Mouse (Mus musculus): ENCODE data around the gene Hapln2. TPM values are rescaled to one million over a fixed set of nuclear protein-coding genes. Genes with fewer than 3 reads are reported as not detected.

Hapln2 gene
- polyA plus RNA-seq, 1 experiment: 0.68 TPM

DNA sequence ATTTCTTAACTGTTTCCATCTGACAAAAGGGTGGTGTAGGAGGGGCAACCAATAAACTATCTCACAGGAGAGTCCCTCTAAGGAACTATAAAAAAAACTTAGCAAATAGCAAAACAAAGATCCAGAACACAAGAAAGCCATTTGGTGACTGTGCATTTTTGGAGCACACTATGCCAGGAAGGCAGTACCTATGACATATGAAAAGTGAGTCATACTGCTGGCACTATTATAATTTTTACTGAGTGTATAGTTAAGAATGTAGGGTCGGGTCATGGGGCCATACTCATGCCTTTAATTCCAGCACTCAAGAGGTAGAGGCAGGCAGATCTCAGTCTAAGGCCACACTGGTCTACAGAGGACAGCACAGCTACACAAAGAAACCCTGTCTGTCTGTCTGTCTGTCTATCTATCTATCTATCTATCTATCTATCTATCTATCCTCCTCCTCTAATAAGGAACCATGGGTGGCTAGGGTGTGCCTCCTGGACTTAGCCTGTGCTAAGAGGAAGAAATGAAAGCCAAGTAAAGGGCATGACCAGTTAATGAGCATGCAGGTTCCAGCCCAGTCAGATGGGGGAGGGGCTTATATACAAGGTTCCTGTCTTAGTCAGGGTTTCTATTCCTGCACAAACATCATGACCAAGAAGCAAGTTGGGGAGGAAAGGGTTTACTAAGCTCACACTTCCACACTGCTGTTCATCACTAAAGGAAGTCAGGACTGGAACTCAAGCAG is 8.3 kb upstream of the Hapln2 start:
- DNase-seq (ENCODE audit: low read depth): no peak
- TF ChIP-seq CTCF (IDR thresholded peaks at IDR 0.05; ENCODE audit: borderline replicate concordance, extremely low read depth, insufficient read depth, insufficient read length) (no peak), POLR2A (IDR thresholded peaks at IDR 0.05; ENCODE audit: borderline replicate concordance, extremely low read depth, insufficient read depth, insufficient read length, poor library complexity, severe bottlenecking) (no peak)

DNA sequence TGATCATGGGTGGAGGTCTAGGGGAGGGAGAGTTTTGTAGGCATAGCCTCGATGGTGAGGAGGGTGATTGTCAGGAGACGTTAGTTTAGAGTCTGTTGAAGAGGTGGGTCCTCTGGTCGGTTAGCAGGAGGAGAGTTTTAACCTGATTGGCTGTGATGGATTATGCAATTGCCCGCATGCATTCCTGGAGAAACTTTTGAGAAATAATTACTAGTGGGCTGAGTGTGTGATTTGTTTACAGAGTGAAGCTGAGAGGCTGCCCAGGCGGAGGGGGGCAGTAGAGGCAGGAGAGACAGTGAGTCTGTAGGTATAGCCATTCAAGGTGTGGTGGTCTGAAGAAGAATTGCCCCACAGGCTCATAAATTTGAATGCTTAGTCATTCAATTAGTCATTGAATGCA is 6.1 kb upstream of the Hapln2 start:
- no peak for DNase-seq (ENCODE audit: low read depth)
- TF ChIP-seq POLR2A (IDR thresholded peaks at IDR 0.05; ENCODE audit: borderline replicate concordance, extremely low read depth, insufficient read depth, insufficient read length, poor library complexity, severe bottlenecking) (no peak), CTCF (IDR thresholded peaks at IDR 0.05; ENCODE audit: borderline replicate concordance, extremely low read depth, insufficient read depth, insufficient read length) (no peak)

DNA sequence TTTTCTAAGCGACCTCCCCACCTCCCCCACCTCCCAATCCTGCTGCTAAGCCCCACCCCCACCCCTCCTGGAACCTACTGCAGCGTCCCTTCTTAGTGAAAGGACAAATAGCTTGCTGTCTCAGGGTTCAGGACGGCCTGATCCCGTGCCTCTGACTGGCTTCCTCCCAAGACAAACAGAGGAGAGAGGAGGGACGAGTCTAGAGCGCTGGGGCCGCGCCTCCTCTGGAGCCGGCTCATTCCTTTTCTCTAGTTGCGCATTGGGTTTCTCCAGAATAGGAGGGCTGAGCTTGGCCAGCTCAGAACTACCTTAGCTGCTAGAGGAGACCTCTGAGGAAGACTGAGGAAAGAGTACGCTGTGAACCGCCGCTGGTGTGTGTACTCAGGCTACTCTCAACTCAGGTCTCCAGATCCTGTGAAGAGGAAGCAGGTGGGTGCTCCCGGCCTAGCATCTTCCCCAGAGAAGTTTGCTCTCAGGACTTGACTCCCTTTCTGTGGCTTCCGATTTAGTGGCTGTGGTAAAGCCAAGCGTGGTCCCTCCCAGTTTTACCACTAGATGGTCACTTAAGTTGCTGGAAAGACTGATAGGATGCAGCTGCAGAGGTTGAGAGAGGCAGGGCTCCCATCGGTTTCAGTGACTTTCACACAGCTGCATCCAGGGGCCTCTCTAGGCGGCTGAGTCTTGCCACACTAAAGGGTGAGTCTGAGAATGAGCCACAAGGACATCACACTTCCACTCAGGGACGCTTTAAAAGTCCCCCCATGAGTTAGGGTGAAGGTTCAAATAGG is 3.4 kb upstream of the Hapln2 start:
- no peak for TF ChIP-seq POLR2A (IDR thresholded peaks at IDR 0.05; ENCODE audit: borderline replicate concordance, extremely low read depth, insufficient read depth, insufficient read length, poor library complexity, severe bottlenecking)
- no peak for TF ChIP-seq CTCF (IDR thresholded peaks at IDR 0.05; ENCODE audit: borderline replicate concordance, extremely low read depth, insufficient read depth, insufficient read length)
- no peak for DNase-seq (ENCODE audit: low read depth)

DNA sequence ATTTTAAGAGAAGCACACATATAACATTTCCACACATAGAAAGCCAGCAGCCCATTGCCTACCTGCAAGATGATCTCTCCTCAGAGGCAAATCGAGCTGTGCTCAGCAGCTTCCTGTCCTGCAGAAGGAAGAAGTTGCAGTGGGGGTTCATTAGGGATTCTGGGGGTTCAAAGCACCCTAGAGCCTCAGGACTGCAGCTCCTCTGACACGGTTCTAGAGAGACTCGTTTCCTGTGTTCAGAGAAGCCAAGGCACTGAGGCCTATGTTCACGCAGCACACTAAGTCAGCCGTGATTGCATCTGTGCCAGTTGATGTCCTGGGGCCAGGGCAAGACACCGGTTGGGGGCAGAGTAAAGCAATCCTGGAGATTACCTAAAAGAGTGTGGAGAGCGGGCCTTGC is 560 bp downstream of the Hapln2 start:
- no peak for DNase-seq (ENCODE audit: low read depth)
- no peak for TF ChIP-seq CTCF (IDR thresholded peaks at IDR 0.05; ENCODE audit: borderline replicate concordance, extremely low read depth, insufficient read depth, insufficient read length)
- no peak for TF ChIP-seq POLR2A (IDR thresholded peaks at IDR 0.05; ENCODE audit: borderline replicate concordance, extremely low read depth, insufficient read depth, insufficient read length, poor library complexity, severe bottlenecking)

DNA sequence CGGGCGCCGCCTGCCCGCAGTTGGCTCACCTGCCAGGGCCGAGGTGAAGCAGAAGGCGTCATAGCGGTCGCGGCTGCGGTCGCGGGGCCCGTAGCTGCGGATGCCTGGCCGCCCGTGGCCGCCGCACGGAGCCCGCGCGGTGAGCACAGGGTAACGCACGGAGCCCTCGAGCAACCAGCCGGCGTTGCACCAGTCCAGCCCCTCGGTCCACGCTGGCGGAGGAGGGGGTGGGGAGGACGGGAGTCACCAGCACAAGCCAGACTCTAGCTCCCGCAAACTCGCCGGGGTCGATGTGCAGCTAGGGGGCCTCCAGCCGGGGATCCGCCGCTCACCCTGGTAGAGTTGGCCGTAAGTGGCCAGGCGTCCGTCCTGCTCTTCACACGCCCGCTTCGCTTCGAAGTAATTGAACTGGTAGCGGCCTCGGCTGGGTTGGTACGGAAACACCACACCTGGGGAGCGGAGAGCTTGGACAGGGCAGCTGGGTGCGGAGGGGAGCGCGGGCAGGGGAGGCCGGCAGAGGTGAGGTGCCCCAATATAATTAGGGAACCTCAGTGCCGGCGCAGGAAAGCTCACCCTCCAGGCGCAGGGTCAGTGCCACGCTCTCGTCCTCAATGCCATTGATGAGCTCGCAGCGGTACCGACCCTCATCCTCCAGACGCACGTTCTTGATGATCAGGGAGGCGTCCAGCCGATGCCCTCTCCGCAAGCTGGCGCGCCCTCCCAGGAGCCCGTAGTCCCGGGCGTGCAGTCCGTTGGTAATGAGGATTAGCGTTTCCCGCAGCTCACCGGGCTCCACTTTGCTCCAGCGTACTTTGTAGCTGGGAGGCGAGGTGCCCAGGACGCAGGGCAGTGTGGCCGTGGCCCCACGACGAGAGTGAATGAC is 4.0 kb downstream of the Hapln2 start:
- no peak for TF ChIP-seq POLR2A (IDR thresholded peaks at IDR 0.05; ENCODE audit: borderline replicate concordance, extremely low read depth, insufficient read depth, insufficient read length, poor library complexity, severe bottlenecking)
- peak; percentile 15; the same call in 1 of the 2 replicates for TF ChIP-seq CTCF (IDR thresholded peaks at IDR 0.05; ENCODE audit: borderline replicate concordance, extremely low read depth, insufficient read depth, insufficient read length)
- DNase-seq (ENCODE audit: low read depth): peak; percentile 30

DNA sequence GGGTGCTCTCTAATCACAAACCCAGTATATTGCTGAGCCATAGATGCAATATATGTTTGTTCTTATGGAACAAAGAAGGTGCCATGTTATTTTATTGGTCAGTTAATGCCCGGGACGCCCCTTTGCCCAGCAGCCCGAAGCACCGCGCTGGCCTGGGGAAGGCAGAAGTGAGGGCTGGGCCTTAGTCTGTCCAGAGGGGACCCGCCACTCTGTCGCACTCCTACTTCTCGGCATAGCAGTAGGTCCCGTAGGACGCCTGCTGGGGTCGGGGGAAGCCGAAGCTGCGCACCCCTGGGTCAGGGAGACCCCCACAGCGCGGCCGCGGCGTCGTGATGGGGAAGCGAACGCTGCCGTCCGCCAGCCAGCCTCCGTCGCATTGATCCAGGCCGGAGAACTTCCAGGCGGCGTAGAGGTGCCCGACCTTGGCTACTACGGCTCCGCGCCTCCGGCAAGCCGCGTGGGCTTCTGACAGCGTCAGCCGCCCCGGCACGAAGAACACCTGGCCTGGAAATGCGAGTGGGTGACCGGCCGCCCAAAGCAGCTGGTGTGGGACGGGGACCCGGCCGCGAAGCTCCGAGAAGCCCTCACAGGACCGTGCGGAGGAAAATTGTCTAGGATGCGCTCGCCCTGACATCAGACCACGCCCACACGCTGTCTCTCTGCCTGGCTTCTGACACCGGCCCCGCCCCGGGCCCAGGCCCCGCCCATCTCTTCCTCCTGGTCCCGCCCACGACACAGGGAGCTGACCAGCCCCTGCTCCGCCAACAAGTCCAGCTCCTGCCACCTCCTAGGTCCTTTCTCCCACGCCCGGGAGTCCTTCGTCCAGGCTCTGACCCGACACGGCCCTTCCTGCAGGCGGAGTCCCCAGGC is 4.8 kb downstream of the Hapln2 start:
- TF ChIP-seq CTCF (IDR thresholded peaks at IDR 0.05; ENCODE audit: borderline replicate concordance, extremely low read depth, insufficient read depth, insufficient read length) (no peak), POLR2A (IDR thresholded peaks at IDR 0.05; ENCODE audit: borderline replicate concordance, extremely low read depth, insufficient read depth, insufficient read length, poor library complexity, severe bottlenecking) (no peak)
- peak; percentile 84 for DNase-seq (ENCODE audit: low read depth)

DNA sequence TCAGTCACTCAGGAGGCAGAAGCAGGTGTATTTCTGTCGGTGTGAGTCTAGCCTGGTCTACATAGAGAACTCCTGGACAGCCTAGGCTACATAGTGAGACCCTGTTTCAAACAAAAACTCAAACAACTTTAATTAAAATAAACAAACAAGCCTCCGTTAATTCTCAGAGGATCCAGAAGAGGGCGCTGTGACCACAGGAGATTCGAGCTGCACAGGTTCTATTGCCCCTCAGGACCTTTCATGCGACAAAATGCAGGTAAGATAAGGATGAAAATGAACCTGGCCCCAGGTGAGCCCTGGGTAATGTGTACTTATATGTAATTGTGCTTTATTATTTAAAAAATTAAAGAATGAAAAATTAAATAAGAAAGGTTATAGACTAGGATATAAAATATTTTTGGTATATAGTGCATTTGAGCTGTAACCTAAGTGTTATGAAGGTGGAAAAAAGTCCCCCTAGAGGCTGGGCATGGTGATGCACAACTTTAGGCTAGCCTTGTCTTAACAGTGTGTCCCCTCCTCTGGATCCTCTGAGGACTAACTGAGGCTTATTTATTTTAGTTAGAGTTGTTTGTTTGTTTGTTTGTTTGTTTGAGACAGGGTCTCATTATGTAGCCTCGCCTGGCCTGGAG is 16.6 kb downstream of the Hapln2 start:
- no peak for TF ChIP-seq POLR2A (IDR thresholded peaks at IDR 0.05; ENCODE audit: borderline replicate concordance, extremely low read depth, insufficient read depth, insufficient read length, poor library complexity, severe bottlenecking)
- peak; percentile 59; the same call in 1 of the 2 replicates for TF ChIP-seq CTCF (IDR thresholded peaks at IDR 0.05; ENCODE audit: borderline replicate concordance, extremely low read depth, insufficient read depth, insufficient read length)
- no peak for DNase-seq (ENCODE audit: low read depth)

DNA sequence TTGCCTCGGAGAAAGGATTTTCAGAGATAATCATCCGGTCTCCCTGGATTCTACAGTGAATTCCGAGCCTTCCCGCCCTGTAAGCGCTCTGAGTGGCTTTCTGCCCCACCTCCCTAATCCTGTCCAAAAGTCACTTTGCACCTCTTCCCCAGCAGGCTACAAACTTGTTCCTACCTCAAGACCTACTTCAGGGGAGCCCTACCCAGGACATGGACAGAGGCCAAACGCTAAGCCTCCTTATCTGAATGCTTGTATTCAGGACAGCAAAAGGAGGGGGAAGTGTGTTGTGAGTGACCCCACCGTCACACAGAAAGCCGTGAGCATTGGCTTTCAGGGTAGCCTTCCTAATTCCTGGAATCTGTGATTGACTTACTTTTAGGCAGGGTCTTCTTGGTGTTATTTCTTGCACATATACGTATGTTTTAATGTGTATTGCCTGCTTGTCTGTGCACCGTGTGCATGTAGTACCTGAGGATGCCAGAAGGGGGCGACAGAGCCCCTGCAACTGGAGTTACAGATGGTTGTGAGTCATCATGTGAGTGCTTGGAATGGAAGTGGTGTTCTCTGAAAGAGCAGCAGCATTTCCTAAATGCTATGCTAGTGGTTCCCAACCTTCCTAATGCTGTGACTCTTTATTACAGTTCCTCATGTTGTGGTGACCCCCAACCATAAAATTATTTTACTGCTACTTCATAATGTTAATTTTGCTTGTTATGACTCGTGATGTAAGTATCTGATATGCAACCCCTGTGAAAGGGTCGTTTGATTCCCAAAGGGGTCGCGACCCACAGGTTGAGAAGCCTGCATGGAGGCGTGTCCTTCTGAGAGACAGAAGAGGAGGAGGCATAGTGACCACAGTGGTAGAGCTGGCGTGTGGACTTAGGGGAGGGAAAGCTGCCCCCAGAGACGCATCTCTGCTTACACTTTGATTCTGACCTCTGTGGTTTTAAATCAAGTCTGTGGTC is 21.3 kb downstream of the Hapln2 start:
- TF ChIP-seq CTCF (IDR thresholded peaks at IDR 0.05; ENCODE audit: borderline replicate concordance, extremely low read depth, insufficient read depth, insufficient read length) (peak; percentile 44; the same call in 1 of the 2 replicates), POLR2A (IDR thresholded peaks at IDR 0.05; ENCODE audit: borderline replicate concordance, extremely low read depth, insufficient read depth, insufficient read length, poor library complexity, severe bottlenecking) (no peak)
- no peak for DNase-seq (ENCODE audit: low read depth)

All from brain, embryonic 14.5 days (tissue).